Mouse (Mus musculus): Measurements from ENCODE around the gene Ahdc1. TPM values are rescaled to one million over a fixed set of nuclear protein-coding genes. Genes with fewer than 3 reads are reported as not detected.

Gene Ahdc1
- polyA plus RNA-seq, 1 experiment from 2014 or later = 6.9 TPM

GRCm38 (mm10) chr4:133012776-133013265 is 1.8 kb downstream of the Ahdc1 start:
- peaks cover 72% of the 10 kb centered on the region for H3K4me1 ChIP-seq
- no peaks in the 10 kb centered on the region for H3K36me3 ChIP-seq
- peak overlapping the region; percentile 73 for H3K4me2 ChIP-seq
- H3K9ac ChIP-seq = peak overlapping the region; percentile 100
- H3K4me3 ChIP-seq = peak overlapping the region; percentile 98
- peaks cover 8% of the 10 kb centered on the region for H3K27me3 ChIP-seq (replicated peaks)
- peak overlapping the region; percentile 98 for H3K27ac ChIP-seq (replicated peaks)
- WGBS = 0% methylated on average over 17 of the region's 17 CpGs
- no peak for ATAC-seq (ENCODE audit: extremely low read depth, insufficient number of reproducible peaks, low FRiP score, low TSS enrichment)
- H3K9me3 ChIP-seq = no peaks in the 10 kb centered on the region

DNA sequence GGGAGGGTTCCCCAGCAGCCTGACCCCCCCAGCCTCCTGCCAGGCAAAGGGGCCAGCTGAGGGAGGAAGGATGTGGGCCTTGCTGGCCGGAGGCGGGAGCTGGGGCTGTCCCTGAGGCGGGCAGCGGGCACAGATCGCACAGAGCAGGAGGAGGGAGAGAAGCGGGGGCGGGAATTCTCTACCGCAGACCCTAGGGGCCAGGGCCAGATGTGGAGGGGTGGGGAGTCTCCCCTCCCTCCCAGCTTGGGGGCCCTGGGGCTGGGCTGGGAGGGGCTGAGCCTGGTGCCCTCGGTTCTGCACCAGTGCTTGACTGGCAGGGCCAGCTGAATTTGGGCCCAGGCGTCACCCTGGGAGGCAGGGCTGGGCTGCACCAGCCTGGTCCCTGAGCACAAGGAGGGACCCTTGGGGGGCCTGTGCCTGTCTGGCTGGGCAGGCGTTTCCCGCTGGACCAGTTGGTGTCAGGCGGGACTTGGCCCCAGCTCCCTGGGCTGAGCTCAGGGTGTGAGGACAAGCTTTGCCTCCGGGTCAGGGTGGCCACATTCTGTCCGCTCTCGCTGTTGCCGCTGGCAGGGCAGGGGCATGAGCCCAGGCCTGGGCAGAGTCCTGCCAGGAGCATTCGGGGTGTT is 2.3 kb downstream of the Ahdc1 start:
- no peak for ATAC-seq (ENCODE audit: extremely low read depth, insufficient number of reproducible peaks, low FRiP score, low TSS enrichment)
- no peaks in the 10 kb centered on the region for H3K9me3 ChIP-seq
- peak overlapping the region; percentile 98 for H3K4me3 ChIP-seq
- H3K4me1 ChIP-seq = peaks cover 72% of the 10 kb centered on the region
- peaks cover 5% of the 10 kb centered on the region; the same call in 1 of the 2 replicates for H3K36me3 ChIP-seq
- 4% methylated on average over 16 of the region's 18 CpGs for WGBS
- H3K27ac ChIP-seq (replicated peaks) = peak overlapping the region; percentile 98
- H3K4me2 ChIP-seq = peak overlapping the region; percentile 73
- peaks cover 8% of the 10 kb centered on the region for H3K27me3 ChIP-seq (replicated peaks)
- peak overlapping the region; percentile 100 for H3K9ac ChIP-seq

GRCm38 (mm10) chr4:133014088-133014487 is 3.0 kb downstream of the Ahdc1 start:
- Histone ChIP-seq H3K4me1 (peaks cover 75% of the 10 kb centered on the region), H3K27me3 (replicated peaks) (peaks cover 8% of the 10 kb centered on the region)
- WGBS = 44% methylated on average over 5 of the region's 5 CpGs

DNA sequence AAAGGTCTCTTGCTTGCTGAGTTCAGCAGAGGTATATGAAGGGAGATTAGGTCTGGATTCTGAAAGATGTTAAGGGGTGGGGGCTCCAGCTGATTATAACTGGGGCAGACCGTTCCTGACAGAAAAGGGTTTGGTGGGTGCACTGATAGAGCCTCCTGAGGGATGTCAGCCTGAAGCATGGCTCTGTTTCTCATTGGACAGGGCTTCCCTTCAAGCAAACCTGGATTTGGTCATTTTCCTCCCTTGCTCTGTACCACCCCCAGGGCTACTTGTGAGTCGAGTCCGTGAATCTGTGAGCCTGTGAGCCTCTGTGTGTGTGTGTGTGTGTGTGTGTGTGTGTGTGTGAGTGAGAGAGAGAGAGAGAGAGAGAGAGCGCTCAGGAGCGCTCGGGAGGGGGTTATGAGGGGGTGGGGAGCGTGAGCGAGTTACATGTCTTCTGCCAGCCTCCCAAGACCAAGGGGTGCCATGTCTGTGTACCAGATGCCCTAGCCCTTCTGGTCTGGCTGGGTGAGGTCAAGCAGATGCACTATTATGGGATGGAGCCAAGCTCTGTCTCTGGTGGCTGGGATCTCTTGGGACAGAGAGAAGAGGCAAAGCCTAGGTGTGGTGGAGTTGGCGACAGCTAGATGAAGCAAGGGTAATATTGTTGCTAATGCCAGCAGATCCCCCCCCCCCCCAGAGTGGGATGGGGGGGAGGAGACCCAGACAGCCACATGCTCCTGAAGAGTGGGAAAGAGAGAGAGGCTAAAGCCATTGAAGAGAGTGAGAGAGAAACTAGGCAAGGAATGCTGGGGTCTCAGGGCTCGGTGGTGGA is 4.0 kb downstream of the Ahdc1 start:
- peak overlapping the region; percentile 98 for H3K27ac ChIP-seq (replicated peaks)
- H3K27me3 ChIP-seq (replicated peaks) = peaks cover 1% of the 10 kb centered on the region
- H3K9ac ChIP-seq = peak overlapping the region; percentile 58
- H3K4me3 ChIP-seq = 0 out of 2 replicates have a peak overlapping the region, but pooled peaks have one; percentile 0
- no peak for ATAC-seq (ENCODE audit: extremely low read depth, insufficient number of reproducible peaks, low FRiP score, low TSS enrichment)
- H3K4me1 ChIP-seq = peaks cover 84% of the 10 kb centered on the region
- 30% methylated on average over 10 of the region's 10 CpGs for WGBS
- no peaks in the 10 kb centered on the region for H3K9me3 ChIP-seq
- H3K36me3 ChIP-seq = peaks cover 17% of the 10 kb centered on the region; the same call in 1 of the 2 replicates
- H3K4me2 ChIP-seq = peak overlapping the region; percentile 73

More at GRCm38 (mm10) chr4:133014088-133014487, 3.0 kb downstream of the Ahdc1 start:
- Histone ChIP-seq H3K27ac (replicated peaks) (peak overlapping the region; percentile 98), H3K36me3 (peaks cover 9% of the 10 kb centered on the region; the same call in 1 of the 2 replicates), H3K4me3 (peak overlapping the region; percentile 98), H3K9me3 (no peaks in the 10 kb centered on the region), H3K9ac (peak overlapping the region; percentile 100), H3K4me2 (peak overlapping the region; percentile 73)
- no peak for ATAC-seq (ENCODE audit: extremely low read depth, insufficient number of reproducible peaks, low FRiP score, low TSS enrichment)

GRCm38 (mm10) chr4:133015710-133016651 is 4.9 kb downstream of the Ahdc1 start:
- Histone ChIP-seq H3K4me2 (peak overlapping the region; percentile 73), H3K27me3 (replicated peaks) (no peaks in the 10 kb centered on the region), H3K4me1 (peaks cover 84% of the 10 kb centered on the region), H3K4me3 (no peak overlapping the region), H3K36me3 (peaks cover 20% of the 10 kb centered on the region; the same call in 1 of the 2 replicates), H3K9ac (peak overlapping the region; percentile 71), H3K9me3 (no peaks in the 10 kb centered on the region), H3K27ac (replicated peaks) (peak overlapping the region; percentile 98)
- no peak for ATAC-seq (ENCODE audit: extremely low read depth, insufficient number of reproducible peaks, low FRiP score, low TSS enrichment)
- WGBS = 31% methylated on average over 9 of the region's 9 CpGs

DNA sequence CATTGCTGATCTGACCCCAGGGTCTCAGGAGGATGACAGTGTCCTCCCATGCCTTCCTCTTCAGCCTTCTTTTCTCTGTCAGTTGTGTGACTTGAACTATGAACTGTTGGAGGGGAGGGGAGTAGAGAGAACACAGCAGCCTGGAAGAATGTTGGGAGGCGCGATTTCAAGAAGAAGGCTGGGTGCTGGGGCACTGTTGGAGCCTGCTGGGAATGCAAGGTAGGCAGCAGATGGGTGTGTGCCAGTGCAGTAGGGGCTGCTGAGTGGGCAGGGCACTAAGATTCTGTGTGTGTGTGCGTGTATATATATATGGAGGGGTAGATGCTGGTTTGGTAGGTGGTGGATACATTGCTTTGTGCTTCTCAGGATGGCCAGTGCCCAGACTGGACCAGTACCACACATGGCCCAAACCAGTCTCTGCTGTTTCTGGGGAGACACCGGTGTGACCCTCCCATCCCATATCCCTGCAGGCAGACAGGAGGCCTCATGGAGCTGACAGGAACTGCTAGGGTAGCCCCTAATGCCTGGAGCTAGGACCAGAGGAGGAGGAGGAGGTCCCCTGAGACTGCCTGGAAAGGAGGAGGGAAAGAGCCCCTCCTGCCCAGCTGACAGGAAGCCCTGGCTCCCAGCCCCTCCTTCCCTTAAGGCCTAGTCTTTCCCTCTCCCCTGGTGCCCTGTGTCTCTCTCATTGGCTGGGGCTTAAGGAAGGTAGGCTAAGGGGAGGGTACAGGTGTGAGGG is 5.8 kb downstream of the Ahdc1 start:
- H3K36me3 ChIP-seq = peaks cover 20% of the 10 kb centered on the region; the same call in 1 of the 2 replicates
- no peaks in the 10 kb centered on the region for H3K27me3 ChIP-seq (replicated peaks)
- peak overlapping the region; percentile 98 for H3K27ac ChIP-seq (replicated peaks)
- H3K4me3 ChIP-seq = peak overlapping the region; percentile 11; the same call in 1 of the 2 replicates
- H3K4me1 ChIP-seq = peaks cover 90% of the 10 kb centered on the region
- ATAC-seq (ENCODE audit: extremely low read depth, insufficient number of reproducible peaks, low FRiP score, low TSS enrichment) = no peak
- peak overlapping the region; percentile 73 for H3K4me2 ChIP-seq
- H3K9ac ChIP-seq = peak overlapping the region; percentile 71
- 42% methylated on average over 4 of the region's 4 CpGs for WGBS
- H3K9me3 ChIP-seq = no peaks in the 10 kb centered on the region

GRCm38 (mm10) chr4:133017597-133018262 is 6.7 kb downstream of the Ahdc1 start:
- Histone ChIP-seq H3K9ac (peak overlapping the region; percentile 71), H3K27me3 (replicated peaks) (no peaks in the 10 kb centered on the region), H3K36me3 (peaks cover 20% of the 10 kb centered on the region; the same call in 1 of the 2 replicates), H3K4me2 (peak overlapping the region; percentile 73), H3K27ac (replicated peaks) (peak overlapping the region; percentile 98), H3K9me3 (no peaks in the 10 kb centered on the region), H3K4me3 (no peak overlapping the region), H3K4me1 (peaks cover 98% of the 10 kb centered on the region)
- ATAC-seq (ENCODE audit: extremely low read depth, insufficient number of reproducible peaks, low FRiP score, low TSS enrichment) = no peak
- 48% methylated on average over 6 of the region's 6 CpGs for WGBS

GRCm38 (mm10) chr4:133018263-133018798 is 7.3 kb downstream of the Ahdc1 start:
- Histone ChIP-seq H3K4me3 (no peak overlapping the region), H3K4me2 (no peak overlapping the region), H3K9ac (peak overlapping the region; percentile 71), H3K4me1 (peaks cover 98% of the 10 kb centered on the region), H3K27me3 (replicated peaks) (no peaks in the 10 kb centered on the region), H3K36me3 (peaks cover 20% of the 10 kb centered on the region; the same call in 1 of the 2 replicates), H3K9me3 (no peaks in the 10 kb centered on the region), H3K27ac (replicated peaks) (peak overlapping the region; percentile 98; the same call in 1 of the 2 replicates)
- no peak for ATAC-seq (ENCODE audit: extremely low read depth, insufficient number of reproducible peaks, low FRiP score, low TSS enrichment)
- 65% methylated on average over 3 of the region's 3 CpGs for WGBS

DNA sequence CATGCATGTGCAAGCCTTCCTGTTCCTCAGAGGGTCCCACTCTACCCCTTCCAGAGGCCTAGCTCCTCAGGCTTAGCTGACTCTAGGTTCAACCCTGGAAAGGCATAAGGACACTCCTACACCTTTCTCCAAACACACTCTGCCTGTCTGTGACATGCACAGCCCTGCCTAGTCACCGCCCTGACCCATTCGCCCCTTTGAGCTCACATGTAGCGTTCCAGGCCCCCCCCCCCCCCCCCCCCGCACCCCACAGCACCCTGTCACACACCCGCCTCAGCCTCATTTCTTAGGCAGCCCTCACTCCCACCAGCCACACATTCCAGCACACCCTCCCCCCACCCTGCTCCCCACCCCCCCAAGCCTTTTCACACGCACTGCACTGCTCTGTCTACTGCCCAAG is 9.7 kb downstream of the Ahdc1 start:
- Histone ChIP-seq H3K4me1 (peaks cover 98% of the 10 kb centered on the region), H3K9me3 (no peaks in the 10 kb centered on the region), H3K36me3 (peaks cover 20% of the 10 kb centered on the region; the same call in 1 of the 2 replicates), H3K9ac (peak overlapping the region; percentile 69), H3K27ac (replicated peaks) (peak overlapping the region; percentile 65), H3K4me3 (no peak overlapping the region), H3K4me2 (peak overlapping the region; percentile 16; the same call in 1 of the 2 replicates), H3K27me3 (replicated peaks) (no peaks in the 10 kb centered on the region)
- ATAC-seq (ENCODE audit: extremely low read depth, insufficient number of reproducible peaks, low FRiP score, low TSS enrichment) = no peak
- WGBS = 47% methylated on average over 4 of the region's 6 CpGs
